In the genomic region with DNA sequence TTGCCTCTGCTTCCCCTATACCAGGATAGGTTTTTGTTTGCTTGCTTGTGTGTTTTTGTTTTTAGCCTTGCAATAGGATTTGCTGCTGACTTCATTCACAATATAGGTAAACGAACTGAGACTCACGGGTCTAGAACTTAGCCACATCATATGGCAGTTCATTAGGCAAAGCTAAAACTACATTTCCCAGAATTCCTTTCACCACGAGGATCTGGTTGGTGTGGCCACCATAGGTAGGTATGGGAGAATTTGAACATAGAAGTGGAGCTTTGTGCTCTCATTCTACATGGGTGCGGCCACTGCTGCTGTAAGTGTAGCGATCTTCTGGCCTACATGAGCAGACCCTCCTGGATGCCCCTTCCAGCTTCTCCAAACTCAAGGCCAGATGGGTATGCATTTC, we compare ENCODE assay signal across 15 mouse cellular contexts.
"Had no signal": no experiment of that assay in that cellular context is flagged by ENCODE, and none has a peak within 500 bp of the region (broad histone marks: within the 10 kb centered on the region; RNA-seq: fewer than 3 reads in every experiment).

No protein-coding gene starts in this region.

- H3K4me1 ChIP-seq: lung, embryonic 15.5 days; megakaryocyte, embryonic 14.5 days; stomach, embryonic 15.5 days had no signal

- DNase-seq: lung, adult 18-20 months; lung, postnatal 14 days; lung, postnatal 36 days; right cerebral cortex, postnatal 25 days; right cerebral cortex, postnatal 4 days; thymus, postnatal 14 days; thymus, postnatal 36 days had no signal

- H3K9me3 ChIP-seq: lung, embryonic 15.5 days; megakaryocyte, embryonic 14.5 days; midbrain, embryonic 13.5 days; midbrain, embryonic 15.5 days; neural tube, embryonic 12.5 days; stomach, embryonic 15.5 days had no signal

- H3K36me3 ChIP-seq: lung, embryonic 15.5 days; midbrain, embryonic 13.5 days; midbrain, embryonic 15.5 days; neural tube, embryonic 12.5 days; stomach, embryonic 15.5 days had no signal

- H3K27me3 ChIP-seq: midbrain, embryonic 15.5 days had no signal

- H3K9ac ChIP-seq: lung, embryonic 15.5 days; midbrain, embryonic 13.5 days; midbrain, embryonic 15.5 days; neural tube, embryonic 12.5 days; stomach, embryonic 15.5 days had no signal

- H3K4me3 ChIP-seq: lung, embryonic 15.5 days; megakaryocyte, embryonic 14.5 days; midbrain, embryonic 13.5 days; midbrain, embryonic 15.5 days; neural tube, embryonic 12.5 days; stomach, embryonic 15.5 days had no signal

- H3K27ac ChIP-seq: lung, embryonic 15.5 days; macrophage; midbrain, embryonic 13.5 days; midbrain, embryonic 15.5 days; neural tube, embryonic 12.5 days; stomach, embryonic 15.5 days; stomach, postnatal 0 days had no signal
